Mouse (Mus musculus): Measurements from ENCODE around the gene Rnpepl1. TPM values are rescaled to one million over a fixed set of nuclear protein-coding genes. Genes with fewer than 3 reads are reported as not detected.

Gene Rnpepl1
- polyA plus RNA-seq, 1 experiment from 2014 or later: 19.6 TPM

DNA sequence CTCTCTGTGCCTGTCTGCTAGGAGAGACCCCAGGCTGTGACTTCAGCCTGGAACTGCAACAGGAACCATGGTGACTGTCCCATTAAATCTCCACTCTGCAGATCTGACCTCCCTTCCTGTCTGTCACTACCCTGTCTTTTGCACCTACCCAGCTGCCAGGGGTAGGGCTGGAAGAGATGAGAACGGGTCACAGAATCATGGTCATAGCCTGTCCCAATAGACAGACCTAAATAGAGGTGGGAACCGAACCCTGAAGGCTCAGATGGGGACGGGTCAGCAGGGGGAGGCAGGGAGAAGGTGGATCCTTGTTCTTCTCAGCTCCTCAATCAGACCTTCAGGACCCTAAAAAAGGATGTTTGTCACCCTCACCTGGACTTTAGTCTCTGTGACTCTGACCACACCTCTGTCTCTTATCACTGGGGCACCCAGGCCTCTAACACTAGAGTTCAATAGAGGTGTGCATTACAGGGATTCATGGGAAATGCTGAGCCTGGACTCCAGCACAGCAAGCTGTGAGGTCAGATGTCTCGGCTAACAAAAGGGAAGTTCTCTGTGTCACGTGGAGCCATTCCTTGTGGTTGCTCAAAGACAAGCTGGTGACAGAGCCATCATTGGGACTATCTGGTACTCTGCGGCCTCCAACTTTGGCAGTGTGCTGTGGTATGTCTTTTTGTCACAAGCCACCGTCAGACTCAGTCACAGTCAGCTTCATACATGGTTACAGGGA, 10.1 kb downstream of the Rnpepl1 start:
- H3K36me3 ChIP-seq (ENCODE audit: control insufficient read depth, insufficient read depth, low read length): peaks cover 6% of the 10 kb centered on the region; the same call in 1 of the 2 replicates
- H3K9me3 ChIP-seq (ENCODE audit: control insufficient read depth, low read length): no peaks in the 10 kb centered on the region

DNA sequence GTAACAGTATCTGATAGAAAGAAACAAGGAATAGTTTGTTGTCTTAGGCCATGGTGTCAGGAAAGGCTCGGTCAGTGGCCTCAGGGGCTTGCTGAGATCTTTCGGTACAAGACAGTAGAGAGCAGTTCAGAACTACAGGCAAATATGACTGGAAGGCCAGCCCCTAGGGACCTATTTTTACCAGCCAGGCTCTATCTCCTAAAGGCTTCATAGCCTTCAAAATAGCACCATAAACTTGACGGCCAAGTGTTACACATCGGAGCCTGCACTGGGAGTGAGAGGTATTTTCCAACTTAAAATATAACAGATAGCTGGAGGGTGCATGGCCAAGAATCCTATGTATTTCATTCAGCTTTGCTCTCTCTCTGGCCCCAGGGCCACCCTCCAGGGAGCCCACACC, 10.9 kb downstream of the Rnpepl1 start:
- no peak overlapping the region for H3K27ac ChIP-seq (replicated peaks; ENCODE audit: low read depth, low read length)
- peaks cover 2% of the 10 kb centered on the region; the same call in 1 of the 2 replicates for H3K36me3 ChIP-seq (ENCODE audit: control insufficient read depth, insufficient read depth, low read length)
- DNase-seq (ENCODE audit: low spot score) (no peak), ATAC-seq (ENCODE audit: insufficient number of reproducible peaks, low FRiP score, low TSS enrichment, low read depth) (no peak)
- no peak overlapping the region for H3K4me2 ChIP-seq (ENCODE audit: low read depth, severe bottlenecking)
- H3K9me3 ChIP-seq (ENCODE audit: control insufficient read depth, low read length): no peaks in the 10 kb centered on the region
- no peaks in the 10 kb centered on the region for H3K27me3 ChIP-seq (ENCODE audit: control insufficient read depth, insufficient read depth, low read length)
- no peak overlapping the region for H3K9ac ChIP-seq (ENCODE audit: low read length)
- H3K4me3 ChIP-seq (ENCODE audit: low read depth, low read length): no peak overlapping the region
- 89% methylated on average over 4 of the region's 4 CpGs for WGBS
- H3K4me1 ChIP-seq (ENCODE audit: control insufficient read depth, insufficient read depth, low read length): no peaks in the 10 kb centered on the region

More for the DNA sequence above, 10.1 kb downstream of the Rnpepl1 start:
- ATAC-seq (ENCODE audit: insufficient number of reproducible peaks, low FRiP score, low TSS enrichment, low read depth) (no peak), DNase-seq (ENCODE audit: low spot score) (no peak)
- Histone ChIP-seq H3K4me2 (ENCODE audit: low read depth, severe bottlenecking) (no peak overlapping the region), H3K4me1 (ENCODE audit: control insufficient read depth, insufficient read depth, low read length) (no peaks in the 10 kb centered on the region), H3K27ac (replicated peaks; ENCODE audit: low read depth, low read length) (no peak overlapping the region), H3K27me3 (ENCODE audit: control insufficient read depth, insufficient read depth, low read length) (no peaks in the 10 kb centered on the region), H3K4me3 (ENCODE audit: low read depth, low read length) (no peak overlapping the region), H3K9ac (ENCODE audit: low read length) (no peak overlapping the region)
- 86% methylated on average over 7 of the region's 7 CpGs for WGBS

DNA sequence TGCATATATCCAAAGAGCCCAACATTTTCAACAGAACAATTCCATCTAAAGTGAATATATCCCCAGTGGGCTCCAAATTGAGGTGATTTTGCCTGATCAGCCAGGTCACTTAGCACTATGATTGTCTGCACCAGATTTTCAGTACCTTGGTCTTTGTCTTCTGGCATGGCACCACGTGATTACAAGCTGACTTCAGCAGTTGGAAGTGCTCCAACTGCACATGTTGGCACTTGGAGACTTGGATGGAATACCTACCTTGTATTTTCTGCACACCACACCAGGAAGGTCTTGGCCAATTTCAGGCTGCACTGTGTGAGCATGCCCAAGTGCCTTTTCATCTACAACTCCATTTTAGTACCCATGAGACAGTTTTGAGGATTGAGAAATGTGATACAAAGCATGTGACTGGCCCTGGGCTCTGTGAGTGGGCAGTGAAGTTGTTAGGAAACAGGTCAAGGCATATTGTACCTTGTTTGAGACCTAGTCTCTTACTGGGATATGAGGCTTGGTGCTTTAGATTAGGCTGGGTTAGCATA, 19.7 kb downstream of the Rnpepl1 start:
- no peaks in the 10 kb centered on the region for H3K36me3 ChIP-seq (ENCODE audit: control insufficient read depth, insufficient read depth, low read length)
- no peaks in the 10 kb centered on the region for H3K9me3 ChIP-seq (ENCODE audit: control insufficient read depth, low read length)
- H3K9ac ChIP-seq (ENCODE audit: low read length): no peak overlapping the region
- no peaks in the 10 kb centered on the region for H3K27me3 ChIP-seq (ENCODE audit: control insufficient read depth, insufficient read depth, low read length)
- H3K4me2 ChIP-seq (ENCODE audit: low read depth, severe bottlenecking): no peak overlapping the region
- peaks cover 6% of the 10 kb centered on the region for H3K4me1 ChIP-seq (ENCODE audit: control insufficient read depth, insufficient read depth, low read length)
- H3K27ac ChIP-seq (replicated peaks; ENCODE audit: low read depth, low read length): no peak overlapping the region
- no peak for DNase-seq (ENCODE audit: low spot score)
- ATAC-seq (ENCODE audit: insufficient number of reproducible peaks, low FRiP score, low TSS enrichment, low read depth): no peak
- WGBS: 50% methylated on average over 1 of the region's 1 CpGs
- H3K4me3 ChIP-seq (ENCODE audit: low read depth, low read length): no peak overlapping the region

DNA sequence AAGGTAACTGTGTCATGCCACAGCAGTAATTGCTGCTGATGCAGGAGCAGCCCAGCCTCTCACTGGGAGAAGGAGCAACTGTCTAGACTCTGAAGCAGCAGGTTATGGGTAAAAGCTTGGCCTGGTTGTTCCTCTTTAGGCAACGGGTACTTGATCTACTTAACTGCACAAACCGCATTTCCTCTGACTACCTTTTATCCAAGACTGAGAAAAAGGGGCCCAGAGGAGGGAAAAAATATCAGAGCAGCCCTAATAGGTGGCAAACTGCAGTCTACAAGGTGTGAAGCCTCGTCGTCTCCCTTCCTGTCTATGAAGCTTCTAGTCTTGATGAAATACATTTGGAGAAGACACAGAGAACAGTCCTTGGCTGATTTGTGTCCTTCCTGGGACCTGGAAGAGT, 23.0 kb downstream of the Rnpepl1 start:
- H3K4me2 ChIP-seq (ENCODE audit: low read depth, severe bottlenecking): peak overlapping the region; percentile 84
- H3K4me1 ChIP-seq (ENCODE audit: control insufficient read depth, insufficient read depth, low read length): peaks cover 10% of the 10 kb centered on the region
- peak overlapping the region; percentile 89 for H3K27ac ChIP-seq (replicated peaks; ENCODE audit: low read depth, low read length)
- WGBS: 82% methylated on average over 4 of the region's 4 CpGs
- peak overlapping the region; percentile 81 for H3K4me3 ChIP-seq (ENCODE audit: low read depth, low read length)
- no peaks in the 10 kb centered on the region for H3K36me3 ChIP-seq (ENCODE audit: control insufficient read depth, insufficient read depth, low read length)
- no peaks in the 10 kb centered on the region for H3K9me3 ChIP-seq (ENCODE audit: control insufficient read depth, low read length)
- DNase-seq (ENCODE audit: low spot score) (no peak), ATAC-seq (ENCODE audit: insufficient number of reproducible peaks, low FRiP score, low TSS enrichment, low read depth) (no peak)
- no peaks in the 10 kb centered on the region for H3K27me3 ChIP-seq (ENCODE audit: control insufficient read depth, insufficient read depth, low read length)
- H3K9ac ChIP-seq (ENCODE audit: low read length): peak overlapping the region; percentile 75

DNA sequence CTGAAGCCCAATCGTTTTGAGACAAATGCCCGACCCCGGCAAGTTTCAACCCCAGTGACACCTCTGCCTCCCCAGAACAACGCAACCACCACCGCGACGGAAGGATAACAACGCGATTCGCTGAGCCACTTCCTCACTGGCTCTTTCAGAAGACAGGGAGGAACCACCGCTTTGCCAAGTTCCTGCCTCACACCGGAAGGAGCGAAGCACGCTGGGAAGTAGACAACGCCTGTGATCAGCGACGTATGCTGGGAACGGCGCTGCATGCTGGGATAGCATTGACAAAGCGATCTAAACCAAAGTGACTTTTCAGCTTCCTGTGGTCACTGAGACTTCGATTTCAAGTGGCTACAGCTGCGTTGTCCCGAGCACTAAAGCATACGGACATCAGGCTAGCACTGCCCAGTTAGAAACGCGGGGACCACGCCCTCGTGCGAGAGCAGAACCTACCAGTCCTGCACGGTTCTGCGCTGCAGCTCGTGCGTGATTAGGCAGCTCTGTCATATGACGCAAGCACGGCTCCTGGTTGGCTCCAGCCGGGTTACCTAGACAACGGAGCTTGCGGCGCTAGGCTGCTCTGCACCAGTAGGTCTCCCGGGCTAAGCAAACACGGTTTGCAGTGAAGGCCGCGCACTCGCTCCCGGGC, 23.7 kb downstream of the Rnpepl1 start, which contains the start of gene Capn10:
Gene Capn10, plus strand, starts transcription at position 195 of the 646 bp plus-strand sequence.
- 0% methylated on average over 45 of the region's 45 CpGs for WGBS

DNA sequence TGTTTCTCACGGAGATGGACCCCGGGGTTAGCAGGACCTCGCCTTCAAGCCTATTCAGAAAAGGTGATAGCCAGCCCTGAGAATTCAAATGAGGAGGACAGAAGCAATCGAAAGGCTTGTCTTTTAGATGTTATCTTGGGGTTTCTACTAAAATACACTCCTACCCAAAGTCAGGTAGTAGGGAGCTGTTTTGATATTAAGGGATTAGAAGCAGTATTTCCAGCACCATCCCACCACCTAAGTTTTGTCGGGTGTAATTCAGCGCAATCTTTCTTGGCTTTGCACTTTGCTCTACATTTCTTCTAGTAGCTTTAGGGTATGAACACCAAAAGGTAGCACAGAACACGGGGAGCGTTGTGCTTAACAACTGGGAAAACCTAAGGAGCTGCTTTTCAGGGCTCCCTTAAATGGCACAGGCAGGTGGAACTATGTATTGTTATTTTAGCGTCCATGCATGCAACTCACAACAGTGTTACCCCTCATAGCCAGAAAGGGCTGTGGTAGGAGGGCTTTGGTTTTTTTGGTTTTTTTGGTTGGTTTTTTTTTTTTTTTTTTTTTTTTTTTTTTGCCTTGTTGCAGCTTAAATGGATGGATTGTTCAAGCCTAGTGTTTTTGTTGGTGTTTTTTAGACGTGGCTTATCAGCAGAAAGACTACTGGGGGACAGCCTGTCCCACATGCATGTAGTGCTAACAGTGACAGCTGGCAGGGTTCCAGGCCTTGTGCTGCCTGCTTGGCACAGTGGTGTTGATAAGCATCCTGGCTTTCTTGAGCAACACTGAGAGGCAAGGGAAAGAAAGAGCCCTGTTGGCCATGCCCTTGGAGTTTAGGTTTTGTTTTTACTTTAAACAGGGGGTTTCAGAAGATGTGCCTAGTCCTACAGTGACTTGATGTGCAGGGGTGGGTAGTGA, 24.7 kb downstream of the Rnpepl1 start:
- H3K27ac ChIP-seq (replicated peaks; ENCODE audit: low read depth, low read length): 0 out of 2 replicates have a peak overlapping the region, but pooled peaks have one; percentile 89
- 21% methylated on average over 10 of the region's 10 CpGs for WGBS
- ATAC-seq (ENCODE audit: insufficient number of reproducible peaks, low FRiP score, low TSS enrichment, low read depth) (no peak), DNase-seq (ENCODE audit: low spot score) (no peak)
- peaks cover 7% of the 10 kb centered on the region; the same call in 1 of the 2 replicates for H3K36me3 ChIP-seq (ENCODE audit: control insufficient read depth, insufficient read depth, low read length)
- H3K9me3 ChIP-seq (ENCODE audit: control insufficient read depth, low read length): no peaks in the 10 kb centered on the region
- H3K4me3 ChIP-seq (ENCODE audit: low read depth, low read length): peak overlapping the region; percentile 81
- peaks cover 10% of the 10 kb centered on the region for H3K4me1 ChIP-seq (ENCODE audit: control insufficient read depth, insufficient read depth, low read length)
- H3K27me3 ChIP-seq (ENCODE audit: control insufficient read depth, insufficient read depth, low read length): no peaks in the 10 kb centered on the region
- peak overlapping the region; percentile 84 for H3K4me2 ChIP-seq (ENCODE audit: low read depth, severe bottlenecking)
- H3K9ac ChIP-seq (ENCODE audit: low read length): peak overlapping the region; percentile 75

More for the DNA sequence above, 23.7 kb downstream of the Rnpepl1 start, which contains the start of gene Capn10:
- Histone ChIP-seq H3K4me1 (ENCODE audit: control insufficient read depth, insufficient read depth, low read length) (peaks cover 10% of the 10 kb centered on the region), H3K4me2 (ENCODE audit: low read depth, severe bottlenecking) (peak within 1 kb of the TSS; percentile 84), H3K9me3 (ENCODE audit: control insufficient read depth, low read length) (no peaks in the 10 kb centered on the region), H3K36me3 (ENCODE audit: control insufficient read depth, insufficient read depth, low read length) (peaks cover 4% of the 10 kb centered on the region; the same call in 1 of the 2 replicates), H3K9ac (ENCODE audit: low read length) (peak within 1 kb of the TSS; percentile 75), H3K27ac (replicated peaks; ENCODE audit: low read depth, low read length) (peak within 1 kb of the TSS; percentile 89), H3K27me3 (ENCODE audit: control insufficient read depth, insufficient read depth, low read length) (no peaks in the 10 kb centered on the region), H3K4me3 (ENCODE audit: low read depth, low read length) (peak within 1 kb of the TSS; percentile 81)
- DNase-seq (ENCODE audit: low spot score) (peak; percentile 94), ATAC-seq (ENCODE audit: insufficient number of reproducible peaks, low FRiP score, low TSS enrichment, low read depth) (peak; percentile 99)

DNA sequence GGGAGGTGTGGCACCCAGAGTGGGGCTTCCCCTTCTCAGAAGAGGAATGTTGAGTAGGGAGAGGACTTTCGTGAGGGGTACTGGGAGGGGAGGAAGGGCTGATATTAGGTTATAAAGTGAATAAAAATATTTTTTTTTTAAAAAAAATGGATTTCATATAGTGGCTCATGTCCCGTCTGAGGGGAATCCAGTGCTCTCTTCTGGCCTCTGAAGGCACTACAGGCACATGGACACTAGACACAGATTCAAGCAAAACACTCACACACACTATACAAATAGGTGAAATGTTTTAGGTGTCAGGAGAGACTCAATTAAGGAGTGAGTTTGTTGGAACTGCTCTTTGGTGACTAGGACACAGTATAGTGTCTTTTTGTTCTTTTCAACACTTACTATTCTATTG, 25.4 kb downstream of the Rnpepl1 start:
- Histone ChIP-seq H3K27me3 (ENCODE audit: control insufficient read depth, insufficient read depth, low read length) (no peaks in the 10 kb centered on the region), H3K4me3 (ENCODE audit: low read depth, low read length) (peak overlapping the region; percentile 8; the same call in 1 of the 2 replicates), H3K4me2 (ENCODE audit: low read depth, severe bottlenecking) (peak overlapping the region; percentile 84; the same call in 1 of the 2 replicates), H3K36me3 (ENCODE audit: control insufficient read depth, insufficient read depth, low read length) (peaks cover 8% of the 10 kb centered on the region; the same call in 1 of the 2 replicates), H3K9me3 (ENCODE audit: control insufficient read depth, low read length) (no peaks in the 10 kb centered on the region), H3K9ac (ENCODE audit: low read length) (0 out of 2 replicates have a peak overlapping the region, but pooled peaks have one; percentile 35), H3K4me1 (ENCODE audit: control insufficient read depth, insufficient read depth, low read length) (peaks cover 10% of the 10 kb centered on the region), H3K27ac (replicated peaks; ENCODE audit: low read depth, low read length) (no peak overlapping the region)
- 70% methylated on average over 2 of the region's 2 CpGs for WGBS
- DNase-seq (ENCODE audit: low spot score) (no peak), ATAC-seq (ENCODE audit: insufficient number of reproducible peaks, low FRiP score, low TSS enrichment, low read depth) (no peak)

Measured in limb, embryonic 11.5 days (tissue).